Mouse (Mus musculus): ENCODE measurements around the gene Jakmip3. TPM values are rescaled to one million over a fixed set of nuclear protein-coding genes. Genes with fewer than 3 reads are reported as not detected.

Gene Jakmip3
- polyA plus RNA-seq, 1 experiment, result 0.09 TPM

DNA sequence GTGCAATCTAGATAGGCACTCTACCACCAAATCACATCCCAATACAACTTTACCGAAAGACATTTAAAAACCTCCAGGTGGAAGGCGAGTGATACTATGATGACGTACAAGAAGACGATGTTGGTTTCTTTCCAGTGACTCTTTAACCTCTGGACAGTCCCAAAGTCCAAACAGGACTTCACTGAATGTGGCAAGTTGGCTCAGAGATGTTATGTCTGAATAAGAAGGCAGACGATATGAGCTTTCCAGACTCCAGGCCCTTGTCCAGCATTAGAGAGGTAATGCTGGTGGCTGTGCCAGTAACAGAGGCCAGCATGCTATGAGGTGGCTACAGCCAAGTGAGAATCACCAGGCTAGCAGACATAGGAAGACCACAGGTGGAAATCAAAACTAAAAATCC lies 23.2 kb downstream of the Jakmip3 start:
- Histone ChIP-seq H3K27me3 (ENCODE audit: control insufficient read depth, insufficient read depth, low read length) (no peaks in the 10 kb centered on the region), H3K4me3 (ENCODE audit: control insufficient read depth, insufficient read depth, low read length) (no peak overlapping the region), H3K27ac (ENCODE audit: control insufficient read depth, insufficient read depth, low read length) (no peak overlapping the region), H3K4me1 (replicated peaks; ENCODE audit: control insufficient read depth, insufficient read depth, low read length) (no peaks in the 10 kb centered on the region), H3K36me3 (ENCODE audit: control insufficient read depth, insufficient read depth, low read length) (no peaks in the 10 kb centered on the region)
- TF ChIP-seq POLR2A (IDR thresholded peaks at IDR 0.05; ENCODE audit: control insufficient read depth, extremely low read depth, insufficient read depth, low read length, poor library complexity), result no peak
- no peak for TF ChIP-seq CTCF (IDR thresholded peaks at IDR 0.05; ENCODE audit: borderline replicate concordance, control insufficient read depth, extremely low read depth, insufficient read depth, low read length, poor library complexity)
- DNase-seq, result no peak
- 97% methylated on average over 5 of the region's 5 CpGs for WGBS

DNA sequence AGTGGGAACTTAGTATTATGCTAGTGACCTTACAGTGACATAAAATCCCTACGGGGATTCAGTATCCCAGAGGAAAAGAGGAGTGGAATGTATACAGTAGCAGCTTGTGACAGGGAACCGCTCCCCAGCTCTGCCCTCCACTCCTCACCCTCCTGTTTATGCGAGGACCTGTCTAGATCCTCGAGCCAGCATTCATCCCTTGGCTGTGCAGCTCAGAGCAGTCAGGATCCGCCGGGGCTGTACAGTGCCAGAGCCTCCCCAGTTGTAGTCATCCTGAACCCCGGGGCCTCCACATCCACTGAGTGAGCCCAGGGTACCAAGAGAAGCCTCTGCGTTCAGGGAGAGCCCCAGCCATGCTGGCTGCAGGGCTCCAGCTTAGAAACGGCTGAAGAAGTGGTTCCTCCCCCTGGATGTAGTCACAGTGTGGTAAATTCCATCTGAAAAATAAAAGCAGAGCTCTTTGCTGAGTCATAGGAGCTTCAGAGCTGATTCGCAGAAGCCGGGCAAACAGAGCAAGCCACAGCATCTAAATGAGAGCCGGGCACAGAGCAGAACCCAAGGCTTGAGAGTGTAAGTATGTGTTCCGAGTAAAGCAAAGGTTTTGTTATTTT lies 27.6 kb downstream of the Jakmip3 start:
- H3K4me1 ChIP-seq (replicated peaks; ENCODE audit: control insufficient read depth, insufficient read depth, low read length), result no peaks in the 10 kb centered on the region
- TF ChIP-seq CTCF (IDR thresholded peaks at IDR 0.05; ENCODE audit: borderline replicate concordance, control insufficient read depth, extremely low read depth, insufficient read depth, low read length, poor library complexity) (no peak), POLR2A (IDR thresholded peaks at IDR 0.05; ENCODE audit: control insufficient read depth, extremely low read depth, insufficient read depth, low read length, poor library complexity) (no peak)
- WGBS, result 59% methylated on average over 13 of the region's 13 CpGs
- H3K27ac ChIP-seq (ENCODE audit: control insufficient read depth, insufficient read depth, low read length), result no peak overlapping the region
- no peaks in the 10 kb centered on the region for H3K27me3 ChIP-seq (ENCODE audit: control insufficient read depth, insufficient read depth, low read length)
- no peaks in the 10 kb centered on the region for H3K36me3 ChIP-seq (ENCODE audit: control insufficient read depth, insufficient read depth, low read length)
- DNase-seq, result no peak
- H3K4me3 ChIP-seq (ENCODE audit: control insufficient read depth, insufficient read depth, low read length), result no peak overlapping the region

GRCm38 (mm10) chr7:138977510-138977909 lies 37.0 kb downstream of the Jakmip3 start:
- Histone ChIP-seq H3K36me3 (ENCODE audit: control insufficient read depth, insufficient read depth, low read length) (no peaks in the 10 kb centered on the region), H3K4me1 (replicated peaks; ENCODE audit: control insufficient read depth, insufficient read depth, low read length) (no peaks in the 10 kb centered on the region), H3K27ac (ENCODE audit: control insufficient read depth, insufficient read depth, low read length) (no peak overlapping the region), H3K27me3 (ENCODE audit: control insufficient read depth, insufficient read depth, low read length) (no peaks in the 10 kb centered on the region), H3K4me3 (ENCODE audit: control insufficient read depth, insufficient read depth, low read length) (no peak overlapping the region)
- TF ChIP-seq POLR2A (IDR thresholded peaks at IDR 0.05; ENCODE audit: control insufficient read depth, extremely low read depth, insufficient read depth, low read length, poor library complexity) (no peak), CTCF (IDR thresholded peaks at IDR 0.05; ENCODE audit: borderline replicate concordance, control insufficient read depth, extremely low read depth, insufficient read depth, low read length, poor library complexity) (no peak)
- 90% methylated on average over 7 of the region's 7 CpGs for WGBS
- no peak for DNase-seq

DNA sequence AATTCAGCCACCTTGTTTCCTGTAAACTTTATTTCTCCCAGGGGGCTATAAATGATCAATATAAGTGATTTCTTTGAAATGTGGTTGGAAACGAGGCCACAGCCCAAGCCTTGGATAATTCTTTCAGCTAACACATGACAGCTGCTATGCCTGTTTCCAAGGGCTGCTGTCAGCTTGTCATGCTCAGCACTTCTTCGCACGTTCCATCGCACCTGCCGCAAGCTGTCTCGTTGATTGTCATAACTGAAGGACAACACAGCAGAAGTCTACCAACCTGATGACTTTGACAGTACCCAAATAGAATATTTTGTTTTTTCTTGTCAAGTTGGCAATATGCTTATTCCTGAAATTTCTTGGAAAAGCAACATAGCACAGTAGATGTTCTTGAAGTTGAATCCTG lies 44.0 kb downstream of the Jakmip3 start:
- Histone ChIP-seq H3K36me3 (ENCODE audit: control insufficient read depth, insufficient read depth, low read length) (no peaks in the 10 kb centered on the region), H3K27ac (ENCODE audit: control insufficient read depth, insufficient read depth, low read length) (no peak overlapping the region), H3K27me3 (ENCODE audit: control insufficient read depth, insufficient read depth, low read length) (no peaks in the 10 kb centered on the region), H3K4me1 (replicated peaks; ENCODE audit: control insufficient read depth, insufficient read depth, low read length) (no peaks in the 10 kb centered on the region), H3K4me3 (ENCODE audit: control insufficient read depth, insufficient read depth, low read length) (no peak overlapping the region)
- no peak for DNase-seq
- TF ChIP-seq CTCF (IDR thresholded peaks at IDR 0.05; ENCODE audit: borderline replicate concordance, control insufficient read depth, extremely low read depth, insufficient read depth, low read length, poor library complexity) (no peak), POLR2A (IDR thresholded peaks at IDR 0.05; ENCODE audit: control insufficient read depth, extremely low read depth, insufficient read depth, low read length, poor library complexity) (no peak)
- 92% methylated on average over 6 of the region's 6 CpGs for WGBS

GRCm38 (mm10) chr7:138989156-138989555 lies 48.6 kb downstream of the Jakmip3 start:
- no peak for TF ChIP-seq CTCF (IDR thresholded peaks at IDR 0.05; ENCODE audit: borderline replicate concordance, control insufficient read depth, extremely low read depth, insufficient read depth, low read length, poor library complexity)
- no peak for TF ChIP-seq POLR2A (IDR thresholded peaks at IDR 0.05; ENCODE audit: control insufficient read depth, extremely low read depth, insufficient read depth, low read length, poor library complexity)
- no peak for DNase-seq
- no peaks in the 10 kb centered on the region for H3K27me3 ChIP-seq (ENCODE audit: control insufficient read depth, insufficient read depth, low read length)
- 84% methylated on average over 9 of the region's 9 CpGs for WGBS
- H3K36me3 ChIP-seq (ENCODE audit: control insufficient read depth, insufficient read depth, low read length), result no peaks in the 10 kb centered on the region
- no peak overlapping the region for H3K27ac ChIP-seq (ENCODE audit: control insufficient read depth, insufficient read depth, low read length)
- H3K4me1 ChIP-seq (replicated peaks; ENCODE audit: control insufficient read depth, insufficient read depth, low read length), result no peaks in the 10 kb centered on the region
- no peak overlapping the region for H3K4me3 ChIP-seq (ENCODE audit: control insufficient read depth, insufficient read depth, low read length)

- 93% methylated on average over 9 of the region's 9 CpGs for WGBS
These were observed 62.2 kb downstream of the Jakmip3 start for GRCm38 (mm10) chr7:139002692-139003091.

DNA sequence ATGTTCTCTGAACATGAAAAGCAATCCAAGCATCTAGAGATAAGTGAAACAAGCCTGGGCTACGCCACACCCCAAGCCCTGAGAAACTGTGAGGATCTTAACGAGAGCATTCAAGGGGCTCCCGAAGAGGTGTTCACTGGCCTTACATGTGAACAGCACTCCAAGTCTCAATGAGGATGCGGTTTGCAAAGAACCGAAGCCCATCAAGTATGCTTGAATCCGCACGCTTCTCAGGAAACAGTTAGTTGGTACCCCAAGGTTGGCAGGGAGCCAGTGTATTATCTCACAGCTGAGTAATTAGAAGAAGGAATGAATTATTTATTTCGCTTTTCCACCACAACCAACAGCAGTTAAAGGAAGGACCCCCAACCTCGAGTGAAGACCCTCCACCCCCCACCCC lies 62.7 kb downstream of the Jakmip3 start:
- TF ChIP-seq CTCF (IDR thresholded peaks at IDR 0.05; ENCODE audit: borderline replicate concordance, control insufficient read depth, extremely low read depth, insufficient read depth, low read length, poor library complexity) (no peak), POLR2A (IDR thresholded peaks at IDR 0.05; ENCODE audit: control insufficient read depth, extremely low read depth, insufficient read depth, low read length, poor library complexity) (no peak)
- H3K27ac ChIP-seq (ENCODE audit: control insufficient read depth, insufficient read depth, low read length), result no peak overlapping the region
- no peak overlapping the region for H3K4me3 ChIP-seq (ENCODE audit: control insufficient read depth, insufficient read depth, low read length)
- no peaks in the 10 kb centered on the region for H3K27me3 ChIP-seq (ENCODE audit: control insufficient read depth, insufficient read depth, low read length)
- no peak for DNase-seq
- WGBS, result 66% methylated on average over 9 of the region's 9 CpGs
- H3K4me1 ChIP-seq (replicated peaks; ENCODE audit: control insufficient read depth, insufficient read depth, low read length), result no peaks in the 10 kb centered on the region
- H3K36me3 ChIP-seq (ENCODE audit: control insufficient read depth, insufficient read depth, low read length), result no peaks in the 10 kb centered on the region

More at GRCm38 (mm10) chr7:139002692-139003091, 62.2 kb downstream of the Jakmip3 start:
- H3K4me1 ChIP-seq (replicated peaks; ENCODE audit: control insufficient read depth, insufficient read depth, low read length), result no peaks in the 10 kb centered on the region
- H3K27ac ChIP-seq (ENCODE audit: control insufficient read depth, insufficient read depth, low read length), result no peak overlapping the region
- no peaks in the 10 kb centered on the region for H3K27me3 ChIP-seq (ENCODE audit: control insufficient read depth, insufficient read depth, low read length)
- H3K36me3 ChIP-seq (ENCODE audit: control insufficient read depth, insufficient read depth, low read length), result no peaks in the 10 kb centered on the region
- DNase-seq, result no peak
- H3K4me3 ChIP-seq (ENCODE audit: control insufficient read depth, insufficient read depth, low read length), result no peak overlapping the region
- no peak for TF ChIP-seq POLR2A (IDR thresholded peaks at IDR 0.05; ENCODE audit: control insufficient read depth, extremely low read depth, insufficient read depth, low read length, poor library complexity)
- no peak for TF ChIP-seq CTCF (IDR thresholded peaks at IDR 0.05; ENCODE audit: borderline replicate concordance, control insufficient read depth, extremely low read depth, insufficient read depth, low read length, poor library complexity)

All from thymus, adult 2 months (tissue).